23 mouse cellular contexts compared by ENCODE assay signal in the genomic region with DNA sequence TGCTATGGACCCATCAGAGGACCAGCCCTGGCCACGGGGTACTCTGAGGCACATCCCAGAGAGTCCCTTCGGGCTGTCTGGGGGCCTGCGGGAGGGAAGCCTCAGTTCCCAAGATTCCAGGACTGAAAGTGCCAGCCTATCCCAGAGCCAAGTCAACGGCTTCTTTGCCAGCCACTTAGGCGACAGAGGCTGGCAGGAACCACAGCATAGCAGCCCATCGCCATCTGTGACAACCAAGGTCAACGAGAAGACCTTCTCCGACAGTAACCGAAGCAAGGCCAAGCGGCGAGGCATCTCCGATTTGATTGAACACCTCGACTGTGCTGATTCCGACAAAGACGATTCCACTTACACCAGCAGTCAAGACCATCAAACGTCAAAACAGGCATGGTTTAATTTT.
"Had no signal": no experiment of that assay in that cellular context is flagged by ENCODE, and none has a peak within 500 bp of the region (broad histone marks: within the 10 kb centered on the region; RNA-seq: fewer than 3 reads in every experiment).

No protein-coding gene starts in this region.

- H3K27me3 ChIP-seq: limb, embryonic 12.5 days; limb, embryonic 15.5 days; midbrain, embryonic 12.5 days; midbrain, embryonic 15.5 days; neural tube, embryonic 12.5 days; neural tube, embryonic 15.5 days had no signal

- H3K9me3 ChIP-seq: limb, embryonic 12.5 days; limb, embryonic 15.5 days; midbrain, embryonic 12.5 days; midbrain, embryonic 15.5 days; neural tube, embryonic 12.5 days; neural tube, embryonic 15.5 days had no signal

- H3K4me1 ChIP-seq: limb, embryonic 12.5 days; limb, embryonic 15.5 days; midbrain, embryonic 12.5 days; midbrain, embryonic 15.5 days; neural tube, embryonic 12.5 days; neural tube, embryonic 15.5 days had no signal

- H3K9ac ChIP-seq: limb, embryonic 12.5 days; limb, embryonic 15.5 days; liver, embryonic 14.5 days; liver, postnatal 0 days; lung, embryonic 14.5 days; midbrain, embryonic 12.5 days; midbrain, embryonic 15.5 days; neural tube, embryonic 12.5 days; neural tube, embryonic 15.5 days had no signal

- H3K27ac ChIP-seq: kidney, postnatal 0 days; layer of hippocampus, adult 2 months; limb, embryonic 12.5 days; limb, embryonic 15.5 days; liver, embryonic 14.5 days; macrophage; midbrain, embryonic 12.5 days; midbrain, embryonic 15.5 days; neural tube, embryonic 12.5 days; neural tube, embryonic 15.5 days; stomach, postnatal 0 days had no signal

- DNase-seq: kidney, postnatal 25 days; layer of hippocampus, adult 9-11 months; liver, postnatal 0 days; lung, embryonic 14.5 days; right cerebral cortex, adult 18-20 months; right cerebral cortex, postnatal 14 days; right cerebral cortex, postnatal 4 days; thymus, adult 2 months; thymus, postnatal 14 days; thymus, postnatal 4 days had no signal

- H3K4me2 ChIP-seq: limb, embryonic 12.5 days; limb, embryonic 15.5 days; liver, embryonic 11.5 days; lung, embryonic 14.5 days; midbrain, embryonic 12.5 days; midbrain, embryonic 15.5 days; neural tube, embryonic 12.5 days; neural tube, embryonic 15.5 days had no signal

- H3K4me3 ChIP-seq: layer of hippocampus, adult 2 months; limb, embryonic 12.5 days; limb, embryonic 15.5 days; midbrain, embryonic 12.5 days; midbrain, embryonic 15.5 days; neural tube, embryonic 12.5 days; neural tube, embryonic 15.5 days had no signal

- ATAC-seq: liver, postnatal 0 days; lung, postnatal 0 days; midbrain, embryonic 15.5 days had no signal

- H3K36me3 ChIP-seq: midbrain, embryonic 15.5 days had no signal
